Mouse (Mus musculus) cortical plate, adult 2 months (tissue): Measurements from ENCODE around the gene Xrcc4. TPM values are rescaled to one million over a fixed set of nuclear protein-coding genes. Genes with fewer than 3 reads are reported as not detected.

ENCODE experiments used
- H3K27ac ChIP-seq: fragments of 200-500 bp; 2 replicates; pipeline ENCODE4 v1.5.1; 2012; ENCODE audit warnings: low read length, control low read depth, inconsistent platforms; ENCODE audit not compliant: insufficient read depth
- H3K4me1 ChIP-seq: fragments of 200-500 bp; 2 replicates; pipeline ENCODE4 v1.6.1; 2011; ENCODE audit warnings: low read length; ENCODE audit not compliant: control insufficient read depth, insufficient read depth
- H3K4me3 ChIP-seq: fragments of 200-500 bp; 2 replicates; pipeline ENCODE4 v1.5.1; 2011; ENCODE audit warnings: mild to moderate bottlenecking, low read length, control low read depth; ENCODE audit not compliant: insufficient read depth
- CTCF ChIP-seq: fragments of 200-500 bp; IDR thresholded peaks from 2 replicates; pipeline ENCODE4 v1.5.1; 2011; ENCODE audit warnings: mild to moderate bottlenecking, control low read depth, low read length; ENCODE audit not compliant: insufficient read depth; ENCODE audit errors: extremely low read depth
- POLR2A ChIP-seq: fragments of 200-500 bp; IDR thresholded peaks from 2 replicates; pipeline ENCODE4 v1.6.1; 2011; ENCODE audit warnings: mild to moderate bottlenecking, low read length, control low read depth; ENCODE audit not compliant: insufficient read depth; ENCODE audit errors: extremely low read depth
- polyA plus RNA-seq: library from polyadenylated mRNA; depleted of rRNA; stranded (reverse); fragments of >200 nt; gene quantifications from 2 replicates; pipeline ENCODE4 v1.2.3, GENCODE M21; 2012

Xrcc4 gene
- polyA plus RNA-seq, 1 experiment: 10.7 TPM

DNA sequence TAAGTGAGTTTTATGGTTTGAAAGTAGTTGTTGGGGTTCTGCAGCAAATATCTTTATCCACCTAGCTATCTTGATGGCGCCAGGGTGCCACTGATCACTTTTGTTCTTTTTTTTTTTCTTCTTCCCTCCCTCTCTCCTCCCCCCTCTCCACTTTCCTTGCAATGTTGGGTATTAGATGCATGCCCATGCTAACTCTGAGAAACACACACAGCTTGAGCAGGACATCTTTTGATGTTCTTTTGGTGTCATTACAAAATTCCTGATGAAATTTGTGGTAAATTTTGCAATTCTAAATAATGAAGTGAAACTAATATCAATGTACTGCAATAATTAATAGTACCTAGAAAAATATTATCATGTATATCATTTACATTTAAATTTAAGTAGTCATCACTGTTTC, 205.9 kb downstream of the Xrcc4 start:
- Histone ChIP-seq H3K27ac (no peak overlapping the region), H3K4me1 (peaks cover 2% of the 10 kb centered on the region; the same call in 1 of the 2 replicates), H3K4me3 (no peak overlapping the region)
- TF ChIP-seq POLR2A (no peak), CTCF (no peak)

DNA sequence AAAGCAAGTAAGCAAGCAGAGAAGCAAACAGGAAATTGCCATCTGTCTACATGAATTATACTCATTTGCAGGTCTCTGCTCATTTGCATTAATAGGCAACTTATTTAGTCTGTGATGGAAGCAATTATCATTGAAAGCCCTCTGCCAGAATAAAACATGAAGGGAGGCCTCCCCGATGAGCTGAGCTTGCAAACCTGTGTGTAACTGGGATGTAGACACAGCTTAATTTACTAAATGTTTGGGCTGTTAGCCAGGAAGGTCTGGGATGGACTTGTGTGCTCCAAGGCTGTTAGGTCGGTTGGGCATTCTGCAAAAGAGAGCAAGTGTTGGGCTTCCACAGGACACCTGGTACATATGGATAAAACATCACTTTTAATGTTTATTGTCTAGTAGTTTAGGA, 208.1 kb downstream of the Xrcc4 start:
- no peak for TF ChIP-seq POLR2A
- no peak for TF ChIP-seq CTCF
- Histone ChIP-seq H3K27ac (no peak overlapping the region), H3K4me3 (no peak overlapping the region), H3K4me1 (peaks cover 2% of the 10 kb centered on the region; the same call in 1 of the 2 replicates)

DNA sequence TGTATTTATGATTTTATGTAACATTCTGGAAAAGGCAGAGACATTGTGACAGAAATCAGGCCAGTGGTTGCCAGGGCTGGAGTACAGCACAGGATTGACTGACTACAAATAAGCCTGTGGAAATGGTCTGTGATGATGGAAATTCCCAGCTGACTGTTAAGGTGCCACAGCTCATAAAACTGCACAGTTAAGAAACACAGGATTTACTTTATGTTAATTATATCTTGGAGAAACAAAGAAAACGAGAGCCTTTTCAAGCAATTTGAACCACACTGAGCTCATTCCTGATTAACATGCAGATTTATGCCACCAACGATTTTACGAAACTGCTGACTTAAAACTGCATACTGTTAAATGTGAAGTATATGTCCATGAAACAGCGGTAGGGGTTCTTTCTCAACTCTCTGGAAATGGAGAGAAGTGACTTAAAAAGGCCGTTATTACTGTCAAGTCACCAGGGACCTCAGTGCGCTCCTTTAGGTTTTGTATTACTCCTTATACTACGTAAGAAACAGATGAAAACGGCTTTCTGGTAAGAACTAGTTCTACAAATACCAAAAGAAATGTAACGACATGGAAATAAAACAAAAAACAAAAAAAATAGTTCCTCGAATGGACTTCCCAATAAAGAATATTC, 210.5 kb downstream of the Xrcc4 start:
- no peak overlapping the region for H3K27ac ChIP-seq
- peaks cover 2% of the 10 kb centered on the region; the same call in 1 of the 2 replicates for H3K4me1 ChIP-seq
- no peak for TF ChIP-seq CTCF
- TF ChIP-seq POLR2A: no peak
- H3K4me3 ChIP-seq: no peak overlapping the region

DNA sequence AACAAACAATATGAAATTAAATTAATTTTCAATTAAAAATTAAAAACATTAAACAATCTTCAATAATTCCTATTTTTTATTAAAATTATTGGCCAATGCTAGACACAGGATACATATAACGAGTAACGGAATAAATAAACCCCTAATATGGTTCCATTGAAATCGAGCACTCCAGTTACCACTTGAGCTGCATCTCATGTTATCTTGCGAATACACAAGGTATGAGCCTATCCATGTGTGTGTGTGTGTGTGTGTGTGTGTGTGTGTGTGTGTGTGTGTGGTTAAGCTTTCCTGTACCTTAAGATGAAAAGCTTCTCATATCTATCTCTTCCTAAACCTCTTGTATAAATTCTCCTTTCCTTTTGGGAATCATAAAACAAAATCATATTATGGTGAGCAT, 213.9 kb downstream of the Xrcc4 start:
- Histone ChIP-seq H3K4me1 (peaks cover 2% of the 10 kb centered on the region; the same call in 1 of the 2 replicates), H3K27ac (no peak overlapping the region), H3K4me3 (no peak overlapping the region)
- no peak for TF ChIP-seq CTCF
- TF ChIP-seq POLR2A: no peak

DNA sequence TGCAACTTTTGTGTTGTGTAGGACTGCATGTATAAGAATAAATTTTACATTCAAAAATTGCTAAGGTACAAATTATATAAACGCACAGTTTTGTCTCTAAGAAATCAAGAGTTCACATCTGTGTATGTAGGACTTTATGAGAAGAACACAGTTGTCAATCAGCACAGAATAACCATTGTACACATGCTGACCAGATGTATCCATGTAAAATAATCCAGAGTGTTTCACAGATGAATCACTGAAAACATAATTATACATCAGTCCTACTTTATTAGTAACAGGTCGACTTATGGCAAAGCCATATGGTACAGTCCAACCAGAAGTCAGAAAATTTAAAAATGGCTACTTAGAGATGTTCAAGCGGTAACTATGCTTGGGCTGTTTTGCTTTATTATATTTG, 216.7 kb downstream of the Xrcc4 start:
- H3K4me1 ChIP-seq: no peaks in the 10 kb centered on the region
- H3K4me3 ChIP-seq: no peak overlapping the region
- no peak for TF ChIP-seq CTCF
- no peak for TF ChIP-seq POLR2A
- H3K27ac ChIP-seq: no peak overlapping the region

DNA sequence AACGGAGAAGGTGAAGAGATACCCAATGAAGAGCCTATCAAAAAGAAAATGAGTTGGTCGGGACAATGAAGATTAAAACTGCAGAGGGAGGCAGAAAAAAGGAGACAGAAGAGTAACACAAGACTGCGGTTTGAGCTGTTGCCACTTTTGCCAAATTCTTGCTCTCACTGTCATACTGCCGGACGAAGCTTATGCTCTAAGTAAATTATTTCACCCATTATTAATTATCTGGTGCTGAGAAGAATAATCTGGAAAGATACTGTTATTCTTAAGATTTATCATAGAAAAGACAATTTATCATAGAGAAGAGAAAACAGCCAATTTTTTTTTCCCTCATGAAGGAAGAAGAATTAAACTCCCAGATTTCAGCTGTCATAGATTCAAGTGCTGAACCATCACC, 235.3 kb downstream of the Xrcc4 start:
- TF ChIP-seq POLR2A (no peak), CTCF (no peak)
- H3K4me3 ChIP-seq: no peak overlapping the region
- no peaks in the 10 kb centered on the region for H3K4me1 ChIP-seq
- no peak overlapping the region for H3K27ac ChIP-seq

DNA sequence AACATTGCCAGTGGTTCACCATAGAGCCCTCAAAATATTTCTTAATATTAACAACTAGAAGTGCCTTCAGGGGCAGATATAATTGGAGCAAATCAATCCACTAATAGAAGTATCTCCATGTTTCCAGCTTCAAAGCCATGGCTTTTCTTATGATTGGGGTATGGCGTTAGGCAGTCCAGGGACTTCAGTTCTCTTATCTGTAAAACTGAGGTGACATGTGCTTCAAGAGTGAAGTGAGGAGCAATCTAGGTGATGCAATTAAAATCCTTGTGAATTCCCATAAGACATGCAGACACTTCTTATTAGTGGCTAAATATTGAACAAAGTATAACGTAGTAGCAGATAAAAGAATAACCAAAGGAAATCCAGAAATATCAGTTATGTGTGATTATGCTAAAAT, 238.7 kb downstream of the Xrcc4 start:
- Histone ChIP-seq H3K4me3 (no peak overlapping the region), H3K27ac (no peak overlapping the region), H3K4me1 (no peaks in the 10 kb centered on the region)
- TF ChIP-seq CTCF: no peak
- no peak for TF ChIP-seq POLR2A

DNA sequence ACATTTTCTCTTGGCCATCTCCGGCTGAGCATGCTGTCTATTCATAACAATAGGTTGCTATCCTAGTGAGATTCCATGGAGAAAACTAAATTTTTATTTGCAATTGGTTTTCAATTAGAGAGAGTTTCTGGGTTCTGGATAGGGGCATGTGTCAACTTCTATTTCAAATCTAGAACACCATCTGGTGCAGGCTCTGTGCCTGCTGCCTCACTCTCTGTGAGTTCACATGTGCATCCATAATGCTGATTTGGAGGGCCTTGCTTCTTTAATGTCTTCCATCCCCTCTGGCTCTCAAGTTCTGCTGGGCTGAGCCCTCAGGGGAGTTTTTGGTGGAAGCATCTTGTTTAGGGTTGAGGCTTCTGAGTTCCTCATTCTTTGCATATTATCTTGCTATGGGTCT, 239.5 kb downstream of the Xrcc4 start:
- no peak for TF ChIP-seq POLR2A
- no peak for TF ChIP-seq CTCF
- Histone ChIP-seq H3K4me3 (no peak overlapping the region), H3K27ac (no peak overlapping the region), H3K4me1 (no peaks in the 10 kb centered on the region)

DNA sequence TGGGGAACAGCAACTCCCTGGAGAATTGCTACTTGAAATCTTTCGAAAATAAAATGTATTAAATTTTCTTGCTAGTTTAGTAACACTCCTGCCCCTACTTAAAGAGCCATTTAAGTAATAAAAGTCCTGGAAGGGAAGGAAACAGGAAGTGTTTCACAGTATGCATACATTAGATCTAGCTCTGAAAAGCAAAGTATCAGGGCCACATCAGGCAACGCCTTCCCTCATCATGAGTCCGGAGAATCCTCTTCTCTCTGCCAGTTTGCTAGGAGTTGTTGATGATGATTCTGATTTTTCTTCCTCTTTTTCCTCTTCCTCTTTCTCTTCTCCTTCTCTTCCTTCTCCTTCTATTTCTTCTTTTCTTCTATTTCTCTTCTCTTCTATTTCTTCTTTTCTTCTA, 250.8 kb downstream of the Xrcc4 start:
- no peak overlapping the region for H3K27ac ChIP-seq
- TF ChIP-seq POLR2A (no peak), CTCF (no peak)
- no peak overlapping the region for H3K4me3 ChIP-seq
- no peaks in the 10 kb centered on the region for H3K4me1 ChIP-seq

DNA sequence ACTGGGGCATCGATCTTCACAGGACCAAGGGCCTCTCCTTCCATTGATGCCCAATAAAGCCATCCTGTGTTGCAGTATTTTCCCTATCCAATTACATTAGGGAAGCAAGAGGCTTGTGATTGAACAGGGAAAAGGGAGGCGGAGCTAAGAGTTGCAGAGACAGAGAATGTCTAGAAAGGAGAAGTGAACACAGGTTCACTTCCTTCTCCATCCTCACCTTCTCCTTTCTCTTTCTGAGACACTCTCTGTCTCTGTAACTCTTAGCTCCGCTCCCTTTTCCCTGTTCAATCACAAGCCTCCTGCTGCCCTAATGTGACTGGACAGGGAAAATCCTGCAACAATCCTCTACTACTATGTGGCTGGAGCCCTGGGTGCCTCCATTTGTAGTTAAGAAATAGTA, 254.9 kb downstream of the Xrcc4 start:
- Histone ChIP-seq H3K4me3 (no peak overlapping the region), H3K4me1 (no peaks in the 10 kb centered on the region), H3K27ac (no peak overlapping the region)
- TF ChIP-seq POLR2A (no peak), CTCF (no peak)

DNA sequence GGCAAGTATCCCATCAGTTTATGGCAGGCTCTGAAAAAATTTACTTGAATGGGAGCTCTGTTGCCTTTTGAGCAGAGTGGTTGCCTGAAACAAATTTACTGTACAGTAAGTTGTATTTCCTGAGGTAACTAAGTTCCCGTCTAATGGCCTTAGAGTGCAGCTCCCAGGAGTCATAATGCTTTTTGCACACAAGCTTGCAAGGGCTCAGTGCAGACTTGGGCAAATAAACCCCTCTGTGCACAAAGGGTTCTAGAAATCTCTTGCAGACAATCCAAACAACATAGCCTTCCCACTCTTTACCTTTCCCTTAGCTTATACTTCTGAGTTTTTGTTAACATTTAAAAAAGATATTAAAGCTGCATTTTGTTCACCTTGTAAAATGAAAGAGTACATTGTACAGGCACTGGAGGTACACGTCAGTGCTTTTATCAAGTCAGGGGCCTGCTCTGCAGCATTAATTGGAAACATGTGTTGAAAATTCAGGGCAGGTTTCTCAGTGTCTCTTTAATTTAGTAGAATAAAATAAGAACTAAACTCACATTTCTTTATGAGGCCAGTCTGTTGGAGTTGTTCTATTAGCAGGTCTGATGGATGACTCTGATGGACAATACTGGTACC, 256.2 kb downstream of the Xrcc4 start:
- Histone ChIP-seq H3K4me1 (no peaks in the 10 kb centered on the region), H3K27ac (no peak overlapping the region), H3K4me3 (no peak overlapping the region)
- TF ChIP-seq POLR2A (no peak), CTCF (no peak)
